Mouse (Mus musculus) limb, embryonic 14.5 days (tissue): ENCODE results near the gene Npas3. TPM values are rescaled to one million over a fixed set of nuclear protein-coding genes. Genes with fewer than 3 reads are reported as not detected.

Experiments used
- ATAC-seq: fragments of 200-750 bp; cut with Nextera tagmentation; 2 replicates; pipeline ENCODE4 v1.8.0; 2017; ENCODE audit warnings: low read depth, moderate number of reproducible peaks, moderate TSS enrichment; ENCODE audit not compliant: low FRiP score
- DNase-seq: peaks from one replicate; pipeline ENCODE4 v3.0.0-alpha.2; 2015; ENCODE audit warnings: low spot score
- H3K27ac ChIP-seq: fragments of 300-500 bp; sonication (generic); replicated peaks from 2 replicates; pipeline ENCODE4 v1.5.1; 2014; ENCODE audit warnings: low read depth, mild to moderate bottlenecking, low read length, moderate library complexity, mixed read lengths
- H3K27me3 ChIP-seq: fragments of 300-500 bp; sonication (generic); 2 replicates; pipeline ENCODE4 v1.6.1; 2014; ENCODE audit warnings: low read length, mixed read lengths; ENCODE audit not compliant: control insufficient read depth, insufficient read depth
- H3K36me3 ChIP-seq: fragments of 300-500 bp; sonication (generic); 2 replicates; pipeline ENCODE4 v1.6.1; 2014; ENCODE audit warnings: mild to moderate bottlenecking, low read length, moderate library complexity, mixed read lengths; ENCODE audit not compliant: control insufficient read depth, insufficient read depth
- H3K4me1 ChIP-seq: fragments of 300-500 bp; sonication (generic); 2 replicates; pipeline ENCODE4 v1.6.1; 2014; ENCODE audit warnings: antibody characterized with exemption, low read length, mixed read lengths; ENCODE audit not compliant: control insufficient read depth, insufficient read depth
- H3K4me2 ChIP-seq: fragments of 300-500 bp; sonication (generic); replicated peaks from 2 replicates; pipeline ENCODE4 v1.6.1; 2014; ENCODE audit warnings: low read depth, mild to moderate bottlenecking, low read length, moderate library complexity; ENCODE audit not compliant: severe bottlenecking
- H3K4me3 ChIP-seq: fragments of 300-500 bp; sonication (generic); replicated peaks from 2 replicates; pipeline ENCODE4 v1.5.1; 2014; ENCODE audit warnings: low read length
- H3K9ac ChIP-seq: fragments of 300-500 bp; sonication (generic); 2 replicates; pipeline ENCODE4 v1.6.1; 2014; ENCODE audit warnings: mild to moderate bottlenecking, low read depth, low read length, moderate library complexity; ENCODE audit not compliant: severe bottlenecking
- H3K9me3 ChIP-seq: fragments of 300-500 bp; sonication (generic); 2 replicates; pipeline ENCODE4 v1.6.1; 2016; ENCODE audit warnings: low read length; ENCODE audit not compliant: control insufficient read depth
- POLR2A ChIP-seq: fragments of 200-500 bp; IDR thresholded peaks from 2 replicates; pipeline ENCODE4 v1.8.0; 2012; ENCODE audit warnings: inconsistent platforms, mild to moderate bottlenecking, moderate library complexity, borderline replicate concordance; ENCODE audit not compliant: insufficient read depth, insufficient read length; ENCODE audit errors: extremely low read depth
- WGBS: fragments of 180-500 bp; shearing (Covaris S2); extraction: QIAGEN DNeasy Blood & Tissue Kit; methylation state at CpG from one replicate; pipeline ENCODE4 v1.1.7; 2014; 5-methylcytosine and 5-hydroxymethylcytosine counted together
- polyA plus RNA-seq, 2 experiments: library from polyadenylated mRNA; depleted of rRNA in 1 of 2; stranded (reverse) in 1 of 2; unstranded in 1 of 2; fragments of >200 nt; fragmentation: Nextera tagmentation in 1 of 2; extraction: Ambion mirVana in 1 of 2; gene quantifications; 2 replicates each; pipeline versions ENCODE4 v1.2.1 to v1.2.3; 2012 to 2014

The Npas3 gene
- polyA plus RNA-seq, 2 experiments: 5.3 to 5.9 TPM

DNA sequence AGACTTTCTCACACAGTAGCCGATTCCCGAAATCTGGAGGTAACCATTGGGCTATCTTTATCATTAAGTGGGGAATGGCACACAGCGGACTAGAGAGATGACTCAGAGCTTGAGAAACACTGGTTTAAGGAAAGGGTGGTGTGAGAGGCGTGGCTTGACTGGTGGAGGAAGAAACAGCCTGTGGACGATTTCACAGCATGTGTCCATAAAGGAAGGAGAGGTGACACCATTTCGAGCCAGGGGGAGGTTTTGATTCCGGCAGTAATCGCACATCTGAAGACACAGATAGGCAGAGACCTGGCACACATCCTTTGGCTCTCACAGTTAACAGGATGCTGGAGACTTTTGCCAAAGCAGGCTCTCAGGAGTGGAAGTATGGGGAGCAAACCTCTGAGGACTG, 660.3 kb downstream of the Npas3 start:
- H3K9ac ChIP-seq: no peak overlapping the region
- no peak overlapping the region for H3K4me3 ChIP-seq

GRCm38 (mm10) chr12:53910192-53910591, 661.7 kb downstream of the Npas3 start:
- Histone ChIP-seq H3K27ac (no peak overlapping the region), H3K27me3 (no peaks in the 10 kb centered on the region), H3K4me1 (no peaks in the 10 kb centered on the region), H3K4me2 (no peak overlapping the region), H3K36me3 (no peaks in the 10 kb centered on the region), H3K9me3 (no peaks in the 10 kb centered on the region), H3K4me3 (no peak overlapping the region), H3K9ac (no peak overlapping the region)
- no peak for TF ChIP-seq POLR2A
- DNase-seq: no peak
- WGBS: 84% methylated on average over 2 of the region's 2 CpGs
- ATAC-seq: no peak

More for the DNA sequence above, 660.3 kb downstream of the Npas3 start:
- no peak for TF ChIP-seq POLR2A
- no peaks in the 10 kb centered on the region for H3K9me3 ChIP-seq
- H3K4me2 ChIP-seq: no peak overlapping the region
- H3K27me3 ChIP-seq: no peaks in the 10 kb centered on the region
- ATAC-seq: no peak
- DNase-seq: no peak
- WGBS: 77% methylated on average over 8 of the region's 8 CpGs
- H3K27ac ChIP-seq: no peak overlapping the region
- H3K4me1 ChIP-seq: no peaks in the 10 kb centered on the region
- H3K36me3 ChIP-seq: no peaks in the 10 kb centered on the region

GRCm38 (mm10) chr12:53922153-53922552, 673.7 kb downstream of the Npas3 start:
- H3K9me3 ChIP-seq: no peaks in the 10 kb centered on the region
- no peak overlapping the region for H3K4me2 ChIP-seq
- H3K27ac ChIP-seq: no peak overlapping the region
- no peaks in the 10 kb centered on the region for H3K4me1 ChIP-seq
- no peak for TF ChIP-seq POLR2A
- no peaks in the 10 kb centered on the region for H3K36me3 ChIP-seq
- no peak for DNase-seq
- H3K4me3 ChIP-seq: no peak overlapping the region
- no peaks in the 10 kb centered on the region for H3K27me3 ChIP-seq
- no peak for ATAC-seq
- 90% methylated on average over 7 of the region's 7 CpGs for WGBS
- no peak overlapping the region for H3K9ac ChIP-seq

- no peak overlapping the region for H3K27ac ChIP-seq
- no peak for TF ChIP-seq POLR2A
- no peaks in the 10 kb centered on the region for H3K9me3 ChIP-seq
- H3K4me3 ChIP-seq: no peak overlapping the region
- no peaks in the 10 kb centered on the region for H3K27me3 ChIP-seq
- no peaks in the 10 kb centered on the region for H3K36me3 ChIP-seq
- no peak overlapping the region for H3K9ac ChIP-seq
- no peak for ATAC-seq
- DNase-seq: no peak
- H3K4me1 ChIP-seq: no peaks in the 10 kb centered on the region
- 87% methylated on average over 2 of the region's 2 CpGs for WGBS
- no peak overlapping the region for H3K4me2 ChIP-seq
Observed at GRCm38 (mm10) chr12:53948826-53949225, 700.3 kb downstream of the Npas3 start.

DNA sequence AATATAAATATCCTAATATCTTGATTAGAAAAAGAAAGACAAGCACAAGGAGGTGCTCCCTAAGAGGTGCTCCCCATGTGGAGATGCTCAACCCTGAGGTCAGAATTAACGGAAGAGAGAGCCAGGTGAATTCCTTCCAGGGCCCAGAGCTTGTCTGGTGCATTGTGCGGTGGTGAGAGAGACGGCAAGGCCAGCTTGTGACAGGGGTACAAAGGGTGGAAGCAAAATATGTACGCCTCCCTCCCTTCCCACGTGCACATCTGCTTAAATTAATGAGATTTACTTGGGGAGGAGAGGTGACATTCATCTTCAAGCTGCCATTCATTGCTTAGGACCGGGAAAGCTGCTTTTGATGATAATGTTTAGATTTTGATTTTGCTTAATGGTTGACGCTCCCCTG, 713.5 kb downstream of the Npas3 start:
- 75% methylated on average over 7 of the region's 7 CpGs for WGBS
- no peak for ATAC-seq
- H3K9ac ChIP-seq: no peak overlapping the region

GRCm38 (mm10) chr12:53963534-53963933, 715.1 kb downstream of the Npas3 start:
- ATAC-seq (no peak), DNase-seq (no peak)
- H3K4me3 ChIP-seq: no peak overlapping the region
- H3K9me3 ChIP-seq: no peaks in the 10 kb centered on the region
- no peak for TF ChIP-seq POLR2A
- no peaks in the 10 kb centered on the region for H3K27me3 ChIP-seq
- WGBS: 81% methylated on average over 5 of the region's 5 CpGs
- no peak overlapping the region for H3K4me2 ChIP-seq
- H3K4me1 ChIP-seq: no peaks in the 10 kb centered on the region
- H3K9ac ChIP-seq: no peak overlapping the region
- H3K27ac ChIP-seq: no peak overlapping the region
- no peaks in the 10 kb centered on the region for H3K36me3 ChIP-seq

More for the DNA sequence above, 713.5 kb downstream of the Npas3 start:
- TF ChIP-seq POLR2A: no peak
- Histone ChIP-seq H3K27me3 (no peaks in the 10 kb centered on the region), H3K4me2 (no peak overlapping the region), H3K27ac (no peak overlapping the region), H3K4me3 (no peak overlapping the region), H3K36me3 (no peaks in the 10 kb centered on the region), H3K4me1 (no peaks in the 10 kb centered on the region), H3K9me3 (no peaks in the 10 kb centered on the region)
- no peak for DNase-seq
